Mouse (Mus musculus) small intestine, adult 2 months (tissue): ENCODE data around the gene Tmem222. TPM values are rescaled to one million over a fixed set of nuclear protein-coding genes. Genes with fewer than 3 reads are reported as not detected.

Experiments used
- H3K27ac ChIP-seq: fragments of 200-500 bp; 2 replicates; pipeline ENCODE4 v1.5.1; 2012; ENCODE audit warnings: low read depth, low read length, control low read depth, inconsistent platforms; ENCODE audit not compliant: insufficient read depth
- H3K27me3 ChIP-seq: fragments of 200-500 bp; 2 replicates; pipeline ENCODE4 v1.6.1; 2012; ENCODE audit warnings: mild to moderate bottlenecking, moderate library complexity, low read length, inconsistent platforms; ENCODE audit not compliant: control insufficient read depth, insufficient read depth
- H3K36me3 ChIP-seq: fragments of 200-500 bp; 2 replicates; pipeline ENCODE4 v1.6.1; 2012; ENCODE audit warnings: mild to moderate bottlenecking, low read length, control low read depth, inconsistent platforms; ENCODE audit not compliant: control insufficient read depth, insufficient read depth
- H3K4me1 ChIP-seq: fragments of 200-500 bp; 2 replicates; pipeline ENCODE4 v1.6.1; 2012; ENCODE audit warnings: low read length, inconsistent platforms, mixed read lengths; ENCODE audit not compliant: control insufficient read depth, insufficient read depth, insufficient read length
- H3K4me3 ChIP-seq: fragments of 200-500 bp; 2 replicates; pipeline ENCODE4 v1.5.1; 2012; ENCODE audit warnings: low read depth, mild to moderate bottlenecking, control low read depth, inconsistent platforms, low read length, moderate library complexity
- CTCF ChIP-seq: fragments of 200-500 bp; IDR thresholded peaks from 2 replicates; pipeline ENCODE4 v1.5.1; 2012; ENCODE audit warnings: low read depth, mild to moderate bottlenecking, control low read depth, inconsistent platforms, low read length, moderate library complexity, mixed read lengths; ENCODE audit not compliant: insufficient replicate concordance, insufficient read length; ENCODE audit errors: extremely low read depth
- POLR2A ChIP-seq: fragments of 200-500 bp; IDR thresholded peaks from 2 replicates; pipeline ENCODE4 v1.6.1; 2012; ENCODE audit warnings: low read depth, mild to moderate bottlenecking, control low read depth, inconsistent platforms, low read length, moderate library complexity
- WGBS: fragments of 180-500 bp; shearing (Covaris S2); methylation state at CpG from one replicate; pipeline ENCODE4 v1.1.7; 2018; 5-methylcytosine and 5-hydroxymethylcytosine counted together
- polyA plus RNA-seq: library from polyadenylated mRNA; depleted of rRNA; stranded (reverse); fragments of >200 nt; gene quantifications from 2 replicates; pipeline ENCODE4 v1.2.3, GENCODE M21; 2012

Tmem222 gene
- polyA plus RNA-seq, 1 experiment: 58.0 TPM

DNA sequence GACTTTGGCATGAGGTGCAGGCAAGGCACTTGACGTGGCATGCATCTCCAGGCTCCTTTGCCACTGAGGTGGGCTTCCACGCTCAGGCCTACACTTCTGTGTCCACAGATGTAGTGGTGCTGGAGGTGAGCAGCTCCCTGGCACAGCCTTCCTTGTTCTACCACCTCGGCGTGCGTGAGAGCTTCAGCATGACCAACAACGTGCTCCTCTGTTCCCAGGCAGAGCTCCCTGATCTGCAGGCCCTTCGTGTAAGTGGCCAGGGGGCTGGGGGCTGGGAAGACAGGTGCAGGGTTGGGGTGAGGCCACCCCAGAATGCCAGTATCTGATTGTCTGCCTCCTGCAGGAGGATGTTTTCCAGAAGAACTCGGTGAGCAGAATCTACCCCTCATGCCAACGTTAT is 34.9 kb downstream of the Tmem222 start:
- no peak overlapping the region for H3K4me3 ChIP-seq
- no peaks in the 10 kb centered on the region for H3K36me3 ChIP-seq
- 76% methylated on average over 9 of the region's 9 CpGs for WGBS
- H3K27ac ChIP-seq: peak overlapping the region; percentile 84; the same call in 1 of the 2 replicates
- H3K27me3 ChIP-seq: no peaks in the 10 kb centered on the region
- H3K4me1 ChIP-seq: peaks cover 14% of the 10 kb centered on the region
- TF ChIP-seq POLR2A (no peak), CTCF (no peak)

DNA sequence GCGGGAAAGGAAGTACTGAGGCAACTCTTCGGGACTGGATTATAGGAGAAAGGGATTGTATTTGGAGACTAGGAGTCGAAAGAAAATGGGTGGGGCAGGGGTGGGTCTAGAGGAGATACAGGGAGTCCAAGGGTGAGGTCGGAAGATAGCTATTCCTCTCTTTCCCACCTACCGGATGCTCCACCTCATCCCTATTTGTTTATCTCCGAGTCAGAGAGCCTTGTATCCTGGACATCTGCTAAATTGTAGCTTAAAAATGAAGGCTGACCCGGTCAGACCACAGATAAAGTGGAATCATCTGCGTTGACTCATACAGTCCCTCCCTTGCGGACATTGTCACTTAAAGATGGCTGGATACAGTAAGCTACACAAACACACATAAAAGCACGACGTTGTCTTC is 35.7 kb downstream of the Tmem222 start:
- 11% methylated on average over 11 of the region's 11 CpGs for WGBS
- no peak for TF ChIP-seq CTCF
- TF ChIP-seq POLR2A: no peak
- no peaks in the 10 kb centered on the region for H3K27me3 ChIP-seq
- H3K4me3 ChIP-seq: peak overlapping the region; percentile 85
- peaks cover 7% of the 10 kb centered on the region for H3K4me1 ChIP-seq
- H3K36me3 ChIP-seq: no peaks in the 10 kb centered on the region
- H3K27ac ChIP-seq: peak overlapping the region; percentile 84

DNA sequence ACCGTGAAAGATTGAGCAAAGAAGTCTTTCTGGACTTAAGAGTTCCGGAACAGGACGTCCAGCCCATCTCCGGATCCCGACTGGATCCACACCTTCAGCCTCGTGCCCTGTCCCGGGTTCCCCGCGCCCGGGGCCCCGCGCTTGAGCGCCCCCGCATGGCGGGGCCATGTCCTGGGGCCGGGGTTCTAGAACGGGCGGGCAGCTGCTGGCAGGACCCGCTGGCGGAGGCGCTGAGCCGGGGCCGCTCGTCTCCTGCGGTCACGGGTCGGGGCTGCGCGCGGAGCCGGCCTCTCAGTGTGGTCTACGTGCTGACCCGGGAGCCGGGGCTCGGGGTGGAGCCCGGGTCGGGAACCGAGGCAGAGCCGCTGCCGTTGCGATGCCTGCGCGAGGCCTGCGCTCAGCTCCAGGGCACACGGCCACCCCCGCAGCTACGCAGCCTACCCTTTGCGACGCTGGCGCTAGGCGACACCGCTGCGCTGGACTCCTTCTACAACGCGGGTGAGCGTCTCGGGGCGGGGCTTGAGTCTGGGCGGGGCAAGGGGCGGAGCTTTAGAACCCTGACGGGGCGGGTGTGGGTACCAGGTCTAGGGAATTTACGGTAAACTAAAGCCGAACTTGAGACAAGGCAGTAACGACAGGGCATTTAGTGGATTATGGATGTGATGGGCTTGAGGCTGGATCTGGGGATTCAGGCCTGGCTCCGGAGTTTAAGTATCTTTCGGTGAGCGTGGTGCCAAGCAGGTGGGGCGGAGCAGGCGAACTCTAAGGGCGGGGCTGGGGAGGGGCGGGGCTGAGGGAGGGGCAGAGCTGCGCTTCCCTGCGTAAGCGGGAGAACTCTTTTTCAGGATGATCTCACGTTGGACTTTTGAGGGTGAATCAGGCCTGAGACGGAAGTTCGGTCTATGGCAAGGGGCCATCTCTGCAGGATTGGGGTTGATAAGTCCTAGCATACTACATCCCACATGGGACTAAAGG is 36.4 kb downstream of the Tmem222 start:
- Histone ChIP-seq H3K4me1 (peaks cover 6% of the 10 kb centered on the region), H3K27me3 (no peaks in the 10 kb centered on the region), H3K36me3 (no peaks in the 10 kb centered on the region), H3K4me3 (peak overlapping the region; percentile 85), H3K27ac (peak overlapping the region; percentile 87)
- TF ChIP-seq POLR2A: peak; percentile 88
- TF ChIP-seq CTCF: peak; percentile 21; the same call in 1 of the 2 replicates
- WGBS: 1% methylated on average over 77 of the region's 78 CpGs

DNA sequence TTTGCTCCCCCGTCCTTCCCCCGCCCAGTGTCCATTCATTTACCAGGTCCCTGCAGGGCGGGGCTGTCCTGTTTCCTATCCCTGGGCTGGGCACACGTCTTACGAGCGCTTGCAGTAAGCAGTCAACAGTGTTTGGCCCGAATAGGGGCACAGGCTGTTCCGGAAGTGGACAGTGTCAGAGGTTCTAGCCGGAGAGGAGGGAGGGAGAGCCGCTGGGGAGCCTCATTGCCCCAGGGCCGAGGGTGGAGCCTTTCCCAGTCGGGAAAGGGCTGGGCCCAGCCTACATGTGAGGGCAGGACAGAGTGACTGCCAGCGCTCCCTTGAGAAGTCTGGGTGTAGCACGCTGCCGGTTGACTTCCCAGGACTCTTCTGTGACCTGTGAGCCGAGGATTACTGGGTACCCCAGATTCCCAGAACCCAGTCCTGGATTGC is 37.1 kb downstream of the Tmem222 start, which contains the start of gene Map3k6:
Gene Map3k6 (plus strand): TSS at position 329 of the 432 bp plus-strand sequence.
- peaks cover 6% of the 10 kb centered on the region for H3K4me1 ChIP-seq
- H3K4me3 ChIP-seq: peak within 1 kb of the TSS; percentile 85
- H3K27me3 ChIP-seq: no peaks in the 10 kb centered on the region
- TF ChIP-seq CTCF (no peak), POLR2A (peak; percentile 91)
- 6% methylated on average over 16 of the region's 16 CpGs for WGBS
- H3K36me3 ChIP-seq: no peaks in the 10 kb centered on the region
- peak within 1 kb of the TSS; percentile 87 for H3K27ac ChIP-seq

DNA sequence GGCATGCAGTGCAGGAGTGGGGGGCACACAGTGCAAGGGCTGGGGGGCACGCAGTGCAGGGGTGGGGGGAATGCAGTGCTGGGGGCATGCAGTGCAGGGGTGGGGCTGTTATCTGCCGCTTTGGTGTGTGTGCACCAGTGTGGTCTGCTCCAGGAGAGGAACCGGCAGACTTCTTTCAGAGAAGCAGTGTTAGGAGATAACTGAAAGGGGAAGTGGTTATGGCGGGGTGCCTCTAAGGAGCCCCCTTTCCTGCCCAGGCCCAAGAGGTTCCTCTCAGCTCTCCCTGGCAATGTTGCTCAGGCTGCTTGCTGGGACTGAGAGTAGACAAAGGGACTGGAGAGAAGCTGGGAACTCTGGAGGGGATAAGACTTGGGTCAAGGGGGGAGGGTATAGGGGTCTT is 39.7 kb downstream of the Tmem222 start:
- Histone ChIP-seq H3K4me3 (no peak overlapping the region), H3K4me1 (peaks cover 6% of the 10 kb centered on the region), H3K27me3 (no peaks in the 10 kb centered on the region), H3K27ac (no peak overlapping the region), H3K36me3 (no peaks in the 10 kb centered on the region)
- 49% methylated on average over 4 of the region's 4 CpGs for WGBS
- no peak for TF ChIP-seq POLR2A
- no peak for TF ChIP-seq CTCF

DNA sequence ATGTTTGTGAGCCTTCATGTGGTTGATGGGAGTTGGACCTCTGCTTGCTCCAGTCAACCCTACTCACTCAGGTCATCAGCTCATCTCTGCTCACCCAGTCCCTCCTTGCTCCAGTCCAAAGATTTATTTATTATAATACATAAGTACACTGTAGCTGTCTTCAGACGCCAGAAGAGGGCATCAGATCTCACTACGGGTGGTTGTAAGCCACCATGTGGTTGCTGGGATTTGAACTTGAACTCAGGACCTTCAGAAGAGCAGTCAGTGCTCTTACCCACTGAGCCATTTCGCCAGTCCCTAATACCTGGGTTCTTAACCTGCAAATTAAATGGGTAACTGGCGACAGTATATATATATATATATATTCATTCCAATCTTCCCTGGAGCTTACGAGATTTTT is 42.2 kb downstream of the Tmem222 start:
- Histone ChIP-seq H3K36me3 (no peaks in the 10 kb centered on the region), H3K27ac (no peak overlapping the region), H3K27me3 (no peaks in the 10 kb centered on the region), H3K4me1 (peaks cover 2% of the 10 kb centered on the region; the same call in 1 of the 2 replicates), H3K4me3 (no peak overlapping the region)
- WGBS: 70% methylated on average over 5 of the region's 5 CpGs
- no peak for TF ChIP-seq CTCF
- TF ChIP-seq POLR2A: no peak

DNA sequence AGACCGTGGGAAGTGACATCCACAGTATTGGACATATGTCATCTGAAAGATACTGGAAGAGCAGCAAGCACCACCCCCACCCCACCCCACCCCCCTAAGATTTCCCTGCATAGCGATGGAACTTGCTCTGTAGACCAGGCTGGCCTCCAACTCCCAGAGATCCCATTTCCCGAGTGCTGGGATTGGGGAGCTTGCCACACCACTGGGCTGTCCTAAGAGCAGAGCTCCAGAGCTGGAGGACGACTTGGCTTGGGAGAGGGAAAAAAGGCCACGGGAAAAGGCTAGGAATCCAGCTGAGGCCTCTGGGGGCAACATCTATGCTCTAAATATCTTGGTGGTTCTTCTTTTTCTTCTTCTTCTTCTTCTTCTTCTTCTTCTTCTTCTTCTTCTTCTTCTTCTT is 42.8 kb downstream of the Tmem222 start:
- no peak overlapping the region for H3K4me3 ChIP-seq
- no peaks in the 10 kb centered on the region for H3K4me1 ChIP-seq
- no peak overlapping the region for H3K27ac ChIP-seq
- H3K27me3 ChIP-seq: no peaks in the 10 kb centered on the region
- TF ChIP-seq CTCF (no peak), POLR2A (no peak)
- no peaks in the 10 kb centered on the region for H3K36me3 ChIP-seq
- 52% methylated on average over 5 of the region's 5 CpGs for WGBS
